Mouse (Mus musculus): ENCODE measurements around the gene Cd274. TPM values are rescaled to one million over a fixed set of nuclear protein-coding genes. Genes with fewer than 3 reads are reported as not detected.

Gene Cd274
- polyA plus RNA-seq, 1 experiment from 2014 or later = 1.2 TPM

DNA sequence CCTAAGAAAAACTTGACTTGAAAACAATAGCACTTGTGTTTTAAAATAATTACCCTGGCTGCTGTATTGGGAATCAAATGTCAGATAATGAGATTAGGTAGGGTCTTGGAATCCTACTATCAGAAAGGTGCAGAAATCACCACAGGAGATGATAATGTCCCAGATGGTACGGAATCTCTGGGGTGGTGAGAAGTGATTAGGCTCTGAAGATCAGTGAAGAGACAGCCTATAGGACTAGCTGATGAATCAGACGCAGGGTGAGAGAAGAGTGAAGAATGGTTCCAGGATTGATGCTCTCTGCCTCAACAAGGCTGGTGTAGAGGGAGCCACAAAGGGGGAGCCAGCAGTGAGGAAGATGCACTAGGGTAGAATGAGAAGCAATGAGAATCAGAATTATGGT lies 49.9 kb downstream of the Cd274 start:
- TF ChIP-seq EP300 (IDR thresholded peaks at IDR 0.05; ENCODE audit: low read depth) (no peak), CTCF (IDR thresholded peaks at IDR 0.05; ENCODE audit: low read depth) (no peak)
- Histone ChIP-seq H3K4me2 (ENCODE audit: low read depth, low read length) (no peak overlapping the region), H3K9ac (replicated peaks) (no peak overlapping the region), H3K9me3 (ENCODE audit: low read length) (no peaks in the 10 kb centered on the region), H3K27me3 (ENCODE audit: insufficient read depth, low read length) (no peaks in the 10 kb centered on the region), H3K27ac (ENCODE audit: low read depth) (no peak overlapping the region), H3K36me3 (replicated peaks; ENCODE audit: insufficient read depth, low read length) (no peaks in the 10 kb centered on the region), H3K4me3 (ENCODE audit: low read depth, low read length) (no peak overlapping the region), H3K4me1 (ENCODE audit: insufficient read depth) (peaks cover 24% of the 10 kb centered on the region)
- no peak for DNase-seq
- WGBS (ENCODE audit: insufficient replicate concordance) = 54% methylated on average over 2 of the region's 2 CpGs
- no peak for ATAC-seq

- ATAC-seq (no peak), DNase-seq (no peak)
- Histone ChIP-seq H3K9ac (replicated peaks) (no peak overlapping the region), H3K27ac (ENCODE audit: low read depth) (peak overlapping the region; percentile 76; the same call in 1 of the 2 replicates), H3K36me3 (replicated peaks; ENCODE audit: insufficient read depth, low read length) (no peaks in the 10 kb centered on the region), H3K27me3 (ENCODE audit: insufficient read depth, low read length) (no peaks in the 10 kb centered on the region), H3K9me3 (ENCODE audit: low read length) (no peaks in the 10 kb centered on the region), H3K4me3 (ENCODE audit: low read depth, low read length) (no peak overlapping the region), H3K4me2 (ENCODE audit: low read depth, low read length) (no peak overlapping the region), H3K4me1 (ENCODE audit: insufficient read depth) (peaks cover 24% of the 10 kb centered on the region)
- 17% methylated on average over 2 of the region's 2 CpGs for WGBS (ENCODE audit: insufficient replicate concordance)
- no peak for TF ChIP-seq EP300 (IDR thresholded peaks at IDR 0.05; ENCODE audit: low read depth)
- no peak for TF ChIP-seq CTCF (IDR thresholded peaks at IDR 0.05; ENCODE audit: low read depth)
Measured at GRCm38 (mm10) chr19:29417894-29418293, 50.6 kb downstream of the Cd274 start.

- Histone ChIP-seq H3K9ac (replicated peaks) (no peak overlapping the region), H3K27me3 (ENCODE audit: insufficient read depth, low read length) (no peaks in the 10 kb centered on the region), H3K4me2 (ENCODE audit: low read depth, low read length) (peak overlapping the region; percentile 50), H3K27ac (ENCODE audit: low read depth) (peak overlapping the region; percentile 76), H3K36me3 (replicated peaks; ENCODE audit: insufficient read depth, low read length) (no peaks in the 10 kb centered on the region), H3K9me3 (ENCODE audit: low read length) (no peaks in the 10 kb centered on the region), H3K4me1 (ENCODE audit: insufficient read depth) (peaks cover 24% of the 10 kb centered on the region), H3K4me3 (ENCODE audit: low read depth, low read length) (no peak overlapping the region)
- ATAC-seq = peak; percentile 33; the same call in 1 of the 2 replicates
- 2% methylated on average over 9 of the region's 9 CpGs for WGBS (ENCODE audit: insufficient replicate concordance)
- TF ChIP-seq CTCF (IDR thresholded peaks at IDR 0.05; ENCODE audit: low read depth) (no peak), EP300 (IDR thresholded peaks at IDR 0.05; ENCODE audit: low read depth) (no peak)
- no peak for DNase-seq
Measured at GRCm38 (mm10) chr19:29418661-29419115, 51.4 kb downstream of the Cd274 start.

DNA sequence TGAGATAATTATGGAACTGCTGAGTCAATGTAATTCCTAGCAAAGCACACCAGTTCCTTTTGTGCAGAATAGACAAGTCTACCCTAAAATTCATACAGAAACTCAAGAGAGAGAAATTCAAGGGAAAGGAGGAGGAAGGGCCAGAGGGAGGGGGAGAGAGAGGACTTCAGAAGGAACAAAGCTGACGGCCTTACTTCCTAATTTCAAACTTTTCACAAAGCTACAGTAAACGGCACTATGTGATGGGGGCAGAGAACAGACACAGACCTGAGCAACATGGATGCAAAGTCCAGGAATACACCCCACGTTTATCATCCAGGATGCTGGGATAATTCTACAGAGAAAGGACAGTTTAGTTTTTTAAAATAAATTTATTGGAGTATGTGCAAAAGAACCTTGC lies 52.3 kb downstream of the Cd274 start:
- no peaks in the 10 kb centered on the region for H3K9me3 ChIP-seq (ENCODE audit: low read length)
- WGBS (ENCODE audit: insufficient replicate concordance) = 6% methylated on average over 3 of the region's 3 CpGs
- no peak overlapping the region for H3K4me2 ChIP-seq (ENCODE audit: low read depth, low read length)
- H3K27ac ChIP-seq (ENCODE audit: low read depth) = peak overlapping the region; percentile 76
- H3K4me3 ChIP-seq (ENCODE audit: low read depth, low read length) = no peak overlapping the region
- TF ChIP-seq CTCF (IDR thresholded peaks at IDR 0.05; ENCODE audit: low read depth) (no peak), EP300 (IDR thresholded peaks at IDR 0.05; ENCODE audit: low read depth) (peak; percentile 7; the same call in 1 of the 2 replicates)
- ATAC-seq (peak; percentile 48), DNase-seq (no peak)
- no peaks in the 10 kb centered on the region for H3K27me3 ChIP-seq (ENCODE audit: insufficient read depth, low read length)
- H3K9ac ChIP-seq (replicated peaks) = no peak overlapping the region
- H3K36me3 ChIP-seq (replicated peaks; ENCODE audit: insufficient read depth, low read length) = no peaks in the 10 kb centered on the region
- peaks cover 24% of the 10 kb centered on the region for H3K4me1 ChIP-seq (ENCODE audit: insufficient read depth)

GRCm38 (mm10) chr19:29419946-29420345 lies 52.7 kb downstream of the Cd274 start:
- DNase-seq (peak; percentile 46), ATAC-seq (peak; percentile 82)
- Histone ChIP-seq H3K27ac (ENCODE audit: low read depth) (peak overlapping the region; percentile 76; the same call in 1 of the 2 replicates), H3K4me3 (ENCODE audit: low read depth, low read length) (no peak overlapping the region), H3K4me2 (ENCODE audit: low read depth, low read length) (no peak overlapping the region), H3K4me1 (ENCODE audit: insufficient read depth) (peaks cover 24% of the 10 kb centered on the region), H3K36me3 (replicated peaks; ENCODE audit: insufficient read depth, low read length) (no peaks in the 10 kb centered on the region), H3K9ac (replicated peaks) (no peak overlapping the region), H3K9me3 (ENCODE audit: low read length) (no peaks in the 10 kb centered on the region), H3K27me3 (ENCODE audit: insufficient read depth, low read length) (no peaks in the 10 kb centered on the region)
- no peak for TF ChIP-seq CTCF (IDR thresholded peaks at IDR 0.05; ENCODE audit: low read depth)
- TF ChIP-seq EP300 (IDR thresholded peaks at IDR 0.05; ENCODE audit: low read depth) = peak; percentile 5; the same call in 1 of the 2 replicates

DNA sequence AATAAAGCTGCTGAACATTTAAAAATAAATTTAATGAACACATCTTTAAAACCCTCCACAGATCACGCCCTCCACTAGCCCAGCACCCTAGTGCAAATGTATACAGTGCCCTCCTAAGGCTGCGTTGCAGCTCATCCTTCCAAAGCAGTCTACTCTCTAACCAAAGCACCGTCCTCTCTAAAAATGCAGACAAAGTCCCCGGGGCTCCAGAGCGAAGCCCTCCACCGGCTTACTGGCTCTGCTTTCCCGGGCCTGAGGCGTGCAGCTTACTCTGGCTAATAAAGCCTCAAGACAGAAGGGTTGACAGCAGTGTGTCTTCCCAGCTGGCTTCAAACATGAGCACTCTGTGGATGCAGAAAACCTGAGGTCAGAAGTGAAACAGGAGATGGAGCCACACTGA lies 53.1 kb downstream of the Cd274 start:
- no peak for DNase-seq
- peaks cover 24% of the 10 kb centered on the region for H3K4me1 ChIP-seq (ENCODE audit: insufficient read depth)
- no peaks in the 10 kb centered on the region for H3K36me3 ChIP-seq (replicated peaks; ENCODE audit: insufficient read depth, low read length)
- H3K4me3 ChIP-seq (ENCODE audit: low read depth, low read length) = no peak overlapping the region
- WGBS (ENCODE audit: insufficient replicate concordance) = 80% methylated on average over 8 of the region's 8 CpGs
- H3K9me3 ChIP-seq (ENCODE audit: low read length) = no peaks in the 10 kb centered on the region
- no peak for ATAC-seq
- H3K4me2 ChIP-seq (ENCODE audit: low read depth, low read length) = no peak overlapping the region
- no peaks in the 10 kb centered on the region for H3K27me3 ChIP-seq (ENCODE audit: insufficient read depth, low read length)
- TF ChIP-seq EP300 (IDR thresholded peaks at IDR 0.05; ENCODE audit: low read depth) (no peak), CTCF (IDR thresholded peaks at IDR 0.05; ENCODE audit: low read depth) (no peak)
- H3K27ac ChIP-seq (ENCODE audit: low read depth) = no peak overlapping the region; the same call in 1 of the 2 replicates
- H3K9ac ChIP-seq (replicated peaks) = no peak overlapping the region

Measured in liver, postnatal 0 days (tissue).